Mouse (Mus musculus) liver, adult 10 weeks (tissue): Measurements from ENCODE around the gene Tas2r113. TPM values are rescaled to one million over a fixed set of nuclear protein-coding genes. Genes with fewer than 3 reads are reported as not detected.

ENCODE experiments used
- polyA plus RNA-seq: library from polyadenylated mRNA; stranded (reverse); fragments of 350-450 nt; fragmentation: Illumina TruSeq; extraction: RNeasy Lipid Tissue Mini Kit (QIAGEN cat#74804); gene quantifications from one replicate; pipeline ENCODE4 v1.2.3, GENCODE M21; 2014; ENCODE audit warnings: low read depth, low replicate concordance

The Tas2r113 gene
- not detected for polyA plus RNA-seq

GRCm38 (mm10) chr6:132892711-132893110 lies at the start of gene Tas2r113:
TSS of gene Tas2r113 (plus strand) at chr6:132893011.

GRCm38 (mm10) chr6:132846842-132847241 lies 46.0 kb upstream of the Tas2r113 start, which contains the start of gene Tas2r123:
TSS of gene Tas2r123 (plus strand) at chr6:132847142.

GRCm38 (mm10) chr6:132855138-132855537 lies 37.7 kb upstream of the Tas2r113 start, which contains the start of gene Tas2r116:
TSS of gene Tas2r116 (plus strand) at chr6:132855438.

GRCm38 (mm10) chr6:132867708-132868107 lies 25.1 kb upstream of the Tas2r113 start, which contains the start of gene Tas2r110:
TSS of gene Tas2r110 (plus strand) at chr6:132868008.

GRCm38 (mm10) chr6:132909351-132909750 lies 16.5 kb downstream of the Tas2r113 start, which contains the start of gene Tas2r125:
TSS of gene Tas2r125 (plus strand) at chr6:132909651.

Other genes starting within 250 kb of the Tas2r113 start
- not detected for gene A630073D07Rik, start 241.5 kb upstream of the Tas2r113 start, polyA plus RNA-seq
- gene Tas2r120, start 236.1 kb upstream of the Tas2r113 start, polyA plus RNA-seq, result not detected
- gene Tas2r121, start 192.0 kb upstream of the Tas2r113 start, polyA plus RNA-seq, result not detected
- not detected for gene Tas2r122, start 181.1 kb upstream of the Tas2r113 start, polyA plus RNA-seq
- not detected for gene Tas2r115, start 155.0 kb upstream of the Tas2r113 start, polyA plus RNA-seq
- not detected for gene Tas2r124, start 138.3 kb upstream of the Tas2r113 start, polyA plus RNA-seq
- not detected for gene Tas2r102, start 130.9 kb upstream of the Tas2r113 start, polyA plus RNA-seq
- not detected for gene Tas2r136, start 114.8 kb upstream of the Tas2r113 start, polyA plus RNA-seq
- gene Tas2r117, start 90.2 kb upstream of the Tas2r113 start, polyA plus RNA-seq, result not detected
- gene Tas2r123, start 45.9 kb upstream of the Tas2r113 start, polyA plus RNA-seq, result not detected
- gene Tas2r116, start 37.6 kb upstream of the Tas2r113 start, polyA plus RNA-seq, result not detected
- not detected for gene Tas2r110, start 25.0 kb upstream of the Tas2r113 start, polyA plus RNA-seq
- not detected for gene Tas2r125, start 16.6 kb downstream of the Tas2r113 start, polyA plus RNA-seq
- gene Tas2r129, start 58.1 kb downstream of the Tas2r113 start, polyA plus RNA-seq, result not detected
- not detected for gene Tas2r131, start 64.9 kb downstream of the Tas2r113 start, polyA plus RNA-seq
- gene Tas2r109, start 88.0 kb downstream of the Tas2r113 start, polyA plus RNA-seq, result not detected
- not detected for gene Tas2r103, start 144.1 kb downstream of the Tas2r113 start, polyA plus RNA-seq
- not detected for gene Tas2r140, start 162.8 kb downstream of the Tas2r113 start, polyA plus RNA-seq
- gene Smim10l1, start 211.9 kb downstream of the Tas2r113 start, polyA plus RNA-seq, result 143 TPM